ENCODE assay signal across 8 mouse cellular contexts in genomic region chr10:75486086-75486979, GRCm38 (mm10). TPM values are rescaled to one million over a fixed set of nuclear protein-coding genes. Genes with fewer than 3 reads are reported as not detected.
DNase-seq lines count a peak whose midpoint lies in the region; ATAC-seq and TF ChIP-seq lines count a peak whose summit lies in the region.

No protein-coding gene starts in this region.

- no peaks in the 10 kb centered on the region for H3K36me3 ChIP-seq in ES-Bruce4 (ENCODE audit: control insufficient read depth, insufficient read depth, low read length, poor library complexity, severe bottlenecking)
- no peaks in the 10 kb centered on the region for H3K36me3 ChIP-seq in heart, embryonic 16.5 days (ENCODE audit: control insufficient read depth, insufficient read depth)
- H3K36me3 ChIP-seq in lung, embryonic 15.5 days: no peaks in the 10 kb centered on the region

- no peaks in the 10 kb centered on the region for H3K4me1 ChIP-seq in ES-Bruce4 (ENCODE audit: control insufficient read depth, insufficient read depth, low read length)
- H3K4me1 ChIP-seq in heart, embryonic 16.5 days (ENCODE audit: control insufficient read depth, insufficient read depth, low read length): peaks cover 8% of the 10 kb centered on the region
- peaks cover 4% of the 10 kb centered on the region; the same call in 1 of the 2 replicates for H3K4me1 ChIP-seq in lung, embryonic 15.5 days

- no peak overlapping the region for H3K4me2 ChIP-seq in heart, embryonic 16.5 days (ENCODE audit: low read depth, low read length)
- H3K4me2 ChIP-seq in lung, embryonic 15.5 days: no peak overlapping the region

- no peak overlapping the region for H3K4me3 ChIP-seq in ES-Bruce4 (ENCODE audit: low read depth, low read length)
- H3K4me3 ChIP-seq in heart, embryonic 16.5 days (ENCODE audit: low read length): no peak overlapping the region
- H3K4me3 ChIP-seq in lung, embryonic 15.5 days: no peak overlapping the region

- no peak overlapping the region for H3K9ac ChIP-seq in ES-Bruce4 (ENCODE audit: low read depth, poor library complexity, severe bottlenecking)
- no peak overlapping the region; the same call in 1 of the 2 replicates for H3K9ac ChIP-seq in heart, embryonic 16.5 days (ENCODE audit: low read length)
- no peak overlapping the region for H3K9ac ChIP-seq in lung, embryonic 15.5 days

- DNase-seq in brain, adult 2 months (ENCODE audit: low read depth, low spot score): peak; percentile 84
- peak; percentile 90 to 92 for DNase-seq in kidney, postnatal 4 days
- peak; percentile 91 for DNase-seq in retina, embryonic 14.5 days (ENCODE audit: low spot score)
- peak; percentile 58 to 72 for DNase-seq in thymus, postnatal 36 days

- no peaks in the 10 kb centered on the region for H3K27me3 ChIP-seq in ES-Bruce4 (ENCODE audit: control insufficient read depth, insufficient read depth, low read length, poor library complexity, severe bottlenecking)
- no peaks in the 10 kb centered on the region for H3K27me3 ChIP-seq in heart, embryonic 16.5 days (ENCODE audit: control insufficient read depth, insufficient read depth, low read length)
- no peaks in the 10 kb centered on the region for H3K27me3 ChIP-seq in lung, embryonic 15.5 days

- no peak for TF ChIP-seq POLR2A in ES-Bruce4 (IDR thresholded peaks at IDR 0.05; ENCODE audit: insufficient read depth, low read length)

- peak; percentile 85 for ATAC-seq in erythroblast, adult 5-6 weeks (replicated peaks; ENCODE audit: low FRiP score, poor library complexity, severe bottlenecking)
- ATAC-seq in heart, embryonic 16.5 days (replicated peaks; ENCODE audit: extremely low read depth, insufficient read depth, low FRiP score): peak; percentile 23
- 0 out of 2 replicates have a peak, but pooled peaks have one; percentile 46 for ATAC-seq in lung, embryonic 15.5 days (ENCODE audit: borderline replicate concordance, extremely low read depth, low FRiP score, low TSS enrichment)

- TF ChIP-seq CTCF in ES-Bruce4 (IDR thresholded peaks at IDR 0.05; ENCODE audit: low read depth, low read length): peak; percentile 61

- H3K9me3 ChIP-seq in ES-Bruce4 (replicated peaks; ENCODE audit: control insufficient read depth, insufficient read depth, low read length, poor library complexity, severe bottlenecking): no peaks in the 10 kb centered on the region
- H3K9me3 ChIP-seq in heart, embryonic 16.5 days (replicated peaks; ENCODE audit: control insufficient read depth, low read length): no peaks in the 10 kb centered on the region
- H3K9me3 ChIP-seq in lung, embryonic 15.5 days: no peaks in the 10 kb centered on the region

- no peak for TF ChIP-seq EP300 in ES-Bruce4 (IDR thresholded peaks at IDR 0.05; ENCODE audit: insufficient read depth, low read depth, low read length)

- 53% methylated on average over 9 of the region's 9 CpGs for WGBS in heart, embryonic 16.5 days
- WGBS in lung, embryonic 15.5 days: 48% methylated on average over 9 of the region's 9 CpGs

- no peak overlapping the region for H3K27ac ChIP-seq in ES-Bruce4 (ENCODE audit: insufficient read depth, low read length)
- H3K27ac ChIP-seq in heart, embryonic 16.5 days (ENCODE audit: low read length): no peak overlapping the region
- H3K27ac ChIP-seq in lung, embryonic 15.5 days: no peak overlapping the region

RNA-seq across cellular contexts. Expression of gene Snrpd3, which starts 31.0 kb away (rescaled TPM):
- polyA plus RNA-seq in ES-Bruce4 (2011; ENCODE audit: insufficient read depth, insufficient read length, low read depth, missing spikeins): 506 and 548 TPM in 2 replicates
- 13.4 and 19.6 TPM in 2 replicates for total RNA-seq in erythroblast, adult 5-6 weeks (2015; ENCODE audit: low replicate concordance)
- 17.9 and 18.8 TPM in 2 replicates for total RNA-seq in erythroblast, adult 5-6 weeks (2017; ENCODE audit: low replicate concordance)
- polyA plus RNA-seq in heart, embryonic 16.5 days (2015; fragmentation: Nextera tagmentation; extraction: Ambion mirVana): 90.4 and 90.5 TPM in 2 replicates
- polyA plus RNA-seq in lung, embryonic 15.5 days (2015; fragmentation: Nextera tagmentation; extraction: Ambion mirVana): 142 and 158 TPM in 2 replicates

RNA-seq across cellular contexts. Expression of gene Gucd1, which starts 31.4 kb away (rescaled TPM):
- polyA plus RNA-seq in ES-Bruce4 (2011; ENCODE audit: insufficient read depth, insufficient read length, low read depth, missing spikeins): 8.1 and 9.9 TPM in 2 replicates
- 94.3 and 113 TPM in 2 replicates for total RNA-seq in erythroblast, adult 5-6 weeks (2015; ENCODE audit: low replicate concordance)
- 180 and 191 TPM in 2 replicates for total RNA-seq in erythroblast, adult 5-6 weeks (2017; ENCODE audit: low replicate concordance)
- polyA plus RNA-seq in heart, embryonic 16.5 days (2015; fragmentation: Nextera tagmentation; extraction: Ambion mirVana): 26.9 and 28.5 TPM in 2 replicates
- 23.6 and 24.5 TPM in 2 replicates for polyA plus RNA-seq in lung, embryonic 15.5 days (2015; fragmentation: Nextera tagmentation; extraction: Ambion mirVana)

Comparison
In these comparisons a context has a peak if more than half of its experiments do, and no peak if none do; other contexts are left out.
1. ATAC-seq: peak in every context shown above with its lines; median percentile 85 in erythroblast, adult 5-6 weeks; 46 in lung, embryonic 15.5 days; 23 in heart, embryonic 16.5 days.